Mouse (Mus musculus): ENCODE results near the gene Rab23. TPM values are rescaled to one million over a fixed set of nuclear protein-coding genes. Genes with fewer than 3 reads are reported as not detected.
A peak's percentile ranks its signal among the peaks of the same experiment; 100 is the strongest.

The Rab23 gene
- polyA plus RNA-seq, 1 experiment from 2014 or later = 16.9 TPM

- ATAC-seq = no peak
- 59% methylated on average over 2 of the region's 2 CpGs for WGBS
- no peak overlapping the region for H3K4me3 ChIP-seq (ENCODE audit: low read length)
- no peaks in the 10 kb centered on the region for H3K4me1 ChIP-seq (ENCODE audit: control insufficient read depth, insufficient read depth, low read length)
- no peak overlapping the region for H3K27ac ChIP-seq (ENCODE audit: low read length)
- H3K36me3 ChIP-seq (ENCODE audit: control insufficient read depth, insufficient read depth, low read length) = no peaks in the 10 kb centered on the region
- H3K9me3 ChIP-seq (ENCODE audit: control insufficient read depth, low read length) = no peaks in the 10 kb centered on the region
- H3K27me3 ChIP-seq (replicated peaks; ENCODE audit: control insufficient read depth, insufficient read depth, low read length) = no peaks in the 10 kb centered on the region
- no peak overlapping the region for H3K9ac ChIP-seq (ENCODE audit: low read depth, low read length)
- no peak overlapping the region for H3K4me2 ChIP-seq (ENCODE audit: low read depth, low read length)
These were observed 30.9 kb upstream of the Rab23 start for GRCm38 (mm10) chr1:33688810-33689209.

GRCm38 (mm10) chr1:33689446-33690086, 30.1 kb upstream of the Rab23 start:
- Histone ChIP-seq H3K4me2 (ENCODE audit: low read depth, low read length) (no peak overlapping the region), H3K36me3 (ENCODE audit: control insufficient read depth, insufficient read depth, low read length) (no peaks in the 10 kb centered on the region), H3K4me3 (ENCODE audit: low read length) (no peak overlapping the region), H3K27ac (ENCODE audit: low read length) (no peak overlapping the region), H3K9ac (ENCODE audit: low read depth, low read length) (no peak overlapping the region), H3K27me3 (replicated peaks; ENCODE audit: control insufficient read depth, insufficient read depth, low read length) (no peaks in the 10 kb centered on the region), H3K9me3 (ENCODE audit: control insufficient read depth, low read length) (no peaks in the 10 kb centered on the region), H3K4me1 (ENCODE audit: control insufficient read depth, insufficient read depth, low read length) (no peaks in the 10 kb centered on the region)
- no peak for ATAC-seq
- WGBS = 74% methylated on average over 8 of the region's 8 CpGs

GRCm38 (mm10) chr1:33690087-33690448, 29.6 kb upstream of the Rab23 start:
- no peak overlapping the region for H3K9ac ChIP-seq (ENCODE audit: low read depth, low read length)
- no peaks in the 10 kb centered on the region for H3K27me3 ChIP-seq (replicated peaks; ENCODE audit: control insufficient read depth, insufficient read depth, low read length)
- no peak overlapping the region for H3K4me2 ChIP-seq (ENCODE audit: low read depth, low read length)
- no peaks in the 10 kb centered on the region for H3K4me1 ChIP-seq (ENCODE audit: control insufficient read depth, insufficient read depth, low read length)
- H3K9me3 ChIP-seq (ENCODE audit: control insufficient read depth, low read length) = no peaks in the 10 kb centered on the region
- no peak overlapping the region for H3K27ac ChIP-seq (ENCODE audit: low read length)
- no peaks in the 10 kb centered on the region for H3K36me3 ChIP-seq (ENCODE audit: control insufficient read depth, insufficient read depth, low read length)
- no peak overlapping the region for H3K4me3 ChIP-seq (ENCODE audit: low read length)
- no peak for ATAC-seq
- WGBS = 48% methylated on average over 4 of the region's 4 CpGs

GRCm38 (mm10) chr1:33693893-33694292, 25.8 kb upstream of the Rab23 start:
- Histone ChIP-seq H3K4me2 (ENCODE audit: low read depth, low read length) (no peak overlapping the region), H3K9me3 (ENCODE audit: control insufficient read depth, low read length) (no peaks in the 10 kb centered on the region), H3K36me3 (ENCODE audit: control insufficient read depth, insufficient read depth, low read length) (no peaks in the 10 kb centered on the region), H3K4me1 (ENCODE audit: control insufficient read depth, insufficient read depth, low read length) (no peaks in the 10 kb centered on the region), H3K27me3 (replicated peaks; ENCODE audit: control insufficient read depth, insufficient read depth, low read length) (no peaks in the 10 kb centered on the region), H3K9ac (ENCODE audit: low read depth, low read length) (no peak overlapping the region), H3K4me3 (ENCODE audit: low read length) (no peak overlapping the region), H3K27ac (ENCODE audit: low read length) (no peak overlapping the region)
- ATAC-seq = no peak
- WGBS = 72% methylated on average over 3 of the region's 3 CpGs

- Histone ChIP-seq H3K4me3 (ENCODE audit: low read length) (no peak overlapping the region), H3K9ac (ENCODE audit: low read depth, low read length) (no peak overlapping the region), H3K4me2 (ENCODE audit: low read depth, low read length) (no peak overlapping the region), H3K36me3 (ENCODE audit: control insufficient read depth, insufficient read depth, low read length) (no peaks in the 10 kb centered on the region), H3K4me1 (ENCODE audit: control insufficient read depth, insufficient read depth, low read length) (no peaks in the 10 kb centered on the region), H3K27ac (ENCODE audit: low read length) (no peak overlapping the region), H3K27me3 (replicated peaks; ENCODE audit: control insufficient read depth, insufficient read depth, low read length) (no peaks in the 10 kb centered on the region), H3K9me3 (ENCODE audit: control insufficient read depth, low read length) (no peaks in the 10 kb centered on the region)
- WGBS = 76% methylated on average over 2 of the region's 2 CpGs
- ATAC-seq = no peak
These were observed 23.7 kb upstream of the Rab23 start for GRCm38 (mm10) chr1:33696016-33696415.

GRCm38 (mm10) chr1:33701244-33701643, 18.4 kb upstream of the Rab23 start:
- Histone ChIP-seq H3K36me3 (ENCODE audit: control insufficient read depth, insufficient read depth, low read length) (no peaks in the 10 kb centered on the region), H3K27me3 (replicated peaks; ENCODE audit: control insufficient read depth, insufficient read depth, low read length) (no peaks in the 10 kb centered on the region), H3K27ac (ENCODE audit: low read length) (no peak overlapping the region), H3K9ac (ENCODE audit: low read depth, low read length) (no peak overlapping the region), H3K4me1 (ENCODE audit: control insufficient read depth, insufficient read depth, low read length) (no peaks in the 10 kb centered on the region), H3K4me2 (ENCODE audit: low read depth, low read length) (no peak overlapping the region), H3K9me3 (ENCODE audit: control insufficient read depth, low read length) (no peaks in the 10 kb centered on the region), H3K4me3 (ENCODE audit: low read length) (no peak overlapping the region)
- ATAC-seq = no peak
- 79% methylated on average over 3 of the region's 3 CpGs for WGBS

- WGBS = 60% methylated on average over 2 of the region's 2 CpGs
- no peak for ATAC-seq
- Histone ChIP-seq H3K4me1 (ENCODE audit: control insufficient read depth, insufficient read depth, low read length) (no peaks in the 10 kb centered on the region), H3K4me2 (ENCODE audit: low read depth, low read length) (no peak overlapping the region), H3K9me3 (ENCODE audit: control insufficient read depth, low read length) (no peaks in the 10 kb centered on the region), H3K4me3 (ENCODE audit: low read length) (no peak overlapping the region), H3K27ac (ENCODE audit: low read length) (no peak overlapping the region), H3K36me3 (ENCODE audit: control insufficient read depth, insufficient read depth, low read length) (no peaks in the 10 kb centered on the region), H3K27me3 (replicated peaks; ENCODE audit: control insufficient read depth, insufficient read depth, low read length) (no peaks in the 10 kb centered on the region; the same call in 1 of the 2 replicates), H3K9ac (ENCODE audit: low read depth, low read length) (no peak overlapping the region)
These were observed 10.1 kb upstream of the Rab23 start for GRCm38 (mm10) chr1:33709615-33710014.

GRCm38 (mm10) chr1:33712026-33712425, 7.7 kb upstream of the Rab23 start:
- H3K9me3 ChIP-seq (ENCODE audit: control insufficient read depth, low read length) = no peaks in the 10 kb centered on the region
- no peaks in the 10 kb centered on the region; the same call in 1 of the 2 replicates for H3K27me3 ChIP-seq (replicated peaks; ENCODE audit: control insufficient read depth, insufficient read depth, low read length)
- ATAC-seq = no peak
- H3K27ac ChIP-seq (ENCODE audit: low read length) = no peak overlapping the region
- H3K4me2 ChIP-seq (ENCODE audit: low read depth, low read length) = no peak overlapping the region
- no peak overlapping the region for H3K9ac ChIP-seq (ENCODE audit: low read depth, low read length)
- H3K36me3 ChIP-seq (ENCODE audit: control insufficient read depth, insufficient read depth, low read length) = no peaks in the 10 kb centered on the region
- H3K4me1 ChIP-seq (ENCODE audit: control insufficient read depth, insufficient read depth, low read length) = no peaks in the 10 kb centered on the region
- no peak overlapping the region for H3K4me3 ChIP-seq (ENCODE audit: low read length)
- 91% methylated on average over 5 of the region's 5 CpGs for WGBS

- H3K9ac ChIP-seq (ENCODE audit: low read depth, low read length) = no peak overlapping the region
- H3K36me3 ChIP-seq (ENCODE audit: control insufficient read depth, insufficient read depth, low read length) = no peaks in the 10 kb centered on the region
- H3K27me3 ChIP-seq (replicated peaks; ENCODE audit: control insufficient read depth, insufficient read depth, low read length) = no peaks in the 10 kb centered on the region; the same call in 1 of the 2 replicates
- no peak overlapping the region for H3K4me2 ChIP-seq (ENCODE audit: low read depth, low read length)
- no peak overlapping the region for H3K27ac ChIP-seq (ENCODE audit: low read length)
- H3K4me1 ChIP-seq (ENCODE audit: control insufficient read depth, insufficient read depth, low read length) = no peaks in the 10 kb centered on the region
- H3K9me3 ChIP-seq (ENCODE audit: control insufficient read depth, low read length) = no peaks in the 10 kb centered on the region
- no peak overlapping the region for H3K4me3 ChIP-seq (ENCODE audit: low read length)
- WGBS = 5% methylated on average over 10 of the region's 10 CpGs
- peak; percentile 38; the same call in 1 of the 2 replicates for ATAC-seq
These were observed 4.9 kb upstream of the Rab23 start for GRCm38 (mm10) chr1:33714796-33715195.

GRCm38 (mm10) chr1:33717636-33718035, 2.1 kb upstream of the Rab23 start:
- Histone ChIP-seq H3K9ac (ENCODE audit: low read depth, low read length) (no peak overlapping the region), H3K4me3 (ENCODE audit: low read length) (no peak overlapping the region), H3K36me3 (ENCODE audit: control insufficient read depth, insufficient read depth, low read length) (no peaks in the 10 kb centered on the region), H3K27me3 (replicated peaks; ENCODE audit: control insufficient read depth, insufficient read depth, low read length) (no peaks in the 10 kb centered on the region), H3K9me3 (ENCODE audit: control insufficient read depth, low read length) (no peaks in the 10 kb centered on the region), H3K27ac (ENCODE audit: low read length) (no peak overlapping the region), H3K4me2 (ENCODE audit: low read depth, low read length) (no peak overlapping the region), H3K4me1 (ENCODE audit: control insufficient read depth, insufficient read depth, low read length) (0 out of 2 replicates have a peak, but pooled peaks cover 3% of the 10 kb centered on the region)
- ATAC-seq = no peak
- WGBS = 89% methylated on average over 1 of the region's 1 CpGs

Measured in intestine, embryonic 16.5 days (tissue).